8 mouse cellular contexts compared by ENCODE assay signal in the genomic region with DNA sequence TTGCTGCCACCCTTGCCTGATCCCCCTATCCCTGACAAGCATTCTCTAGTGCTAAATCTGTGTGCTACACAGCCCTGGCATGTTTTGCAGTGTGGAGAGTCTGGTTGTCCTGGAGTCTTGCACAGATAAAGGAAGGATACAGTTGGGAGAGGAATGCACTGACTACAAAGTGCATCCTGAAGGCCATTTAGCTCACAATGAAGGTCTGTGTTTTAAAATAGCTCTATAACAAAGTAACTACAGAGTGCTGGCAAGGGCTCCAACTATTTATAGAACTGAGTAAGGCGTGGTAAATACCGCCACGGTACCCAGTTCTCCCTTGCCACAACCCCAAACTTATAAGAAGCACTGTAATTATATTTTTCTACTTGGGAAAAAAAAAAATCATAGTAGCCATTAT.
DNase-seq lines count a peak whose midpoint lies in the region; ATAC-seq and TF ChIP-seq lines count a peak whose summit lies in the region.
"Had no signal": no experiment of that assay in that cellular context is flagged by ENCODE, and none has a peak within 500 bp of the region (broad histone marks: within the 10 kb centered on the region; RNA-seq: fewer than 3 reads in every experiment).

No protein-coding gene starts in this region.

- peaks cover 41% of the 10 kb centered on the region for H3K36me3 ChIP-seq in heart, adult 2 months (ENCODE audit: control insufficient read depth, insufficient read depth, low read length)
- no peaks in the 10 kb centered on the region for H3K36me3 ChIP-seq in macrophage (ENCODE audit: inconsistent target)
- no peaks in the 10 kb centered on the region for H3K36me3 ChIP-seq in liver, embryonic 11.5 days (ENCODE audit: control insufficient read depth, insufficient read depth, low read length)

- peak overlapping the region; percentile 56 for H3K9ac ChIP-seq in heart, adult 2 months (ENCODE audit: low read depth, low read length)
- no peak overlapping the region for H3K9ac ChIP-seq in liver, embryonic 11.5 days (ENCODE audit: low read depth, low read length)

- 0 out of 2 replicates have a peak, but pooled peaks have one; percentile 34 for TF ChIP-seq EP300 in heart, adult 2 months (IDR thresholded peaks at IDR 0.05; ENCODE audit: insufficient read depth, low read depth, low read length)

- H3K4me2 ChIP-seq in liver, embryonic 11.5 days: no peak overlapping the region

- TF ChIP-seq POLR2A in heart, adult 2 months (IDR thresholded peaks at IDR 0.05; ENCODE audit: insufficient read depth, low read depth, low read length): 0 out of 2 replicates have a peak, but pooled peaks have one; percentile 27

- peak overlapping the region; percentile 66 for H3K27ac ChIP-seq in layer of hippocampus, adult 2 months
- peak overlapping the region; percentile 80 for H3K27ac ChIP-seq in heart, adult 2 months
- H3K27ac ChIP-seq in macrophage: peak overlapping the region; percentile 34
- H3K27ac ChIP-seq in liver, embryonic 11.5 days (ENCODE audit: low read depth, low read length): no peak overlapping the region

- peaks cover 1% of the 10 kb centered on the region for H3K79me2 ChIP-seq in heart, adult 2 months (replicated peaks; ENCODE audit: control insufficient read depth, insufficient read depth, low read length)
- H3K79me2 ChIP-seq in macrophage (ENCODE audit: inconsistent target): peaks cover 93% of the 10 kb centered on the region

- DNase-seq in layer of hippocampus, adult 2 months (ENCODE audit: low spot score in 2 of 2): no peak
- no peak for DNase-seq in layer of hippocampus, adult 9-11 months
- peak; percentile 15 for DNase-seq in adrenal gland, postnatal 10 days
- peak in 1 of 2 experiments; percentile 46 for DNase-seq in heart, adult 2 months
- no peak for DNase-seq in liver, embryonic 11.5 days (ENCODE audit: low spot score)
- no peak for DNase-seq in thymus, postnatal 4 days

- no peak for ATAC-seq in liver, embryonic 11.5 days (replicated peaks; ENCODE audit: low FRiP score)

- no peak overlapping the region for H3K4me3 ChIP-seq in layer of hippocampus, adult 2 months
- H3K4me3 ChIP-seq in heart, adult 2 months: peak overlapping the region; percentile 20
- H3K4me3 ChIP-seq in macrophage (ENCODE audit: inconsistent target): no peak overlapping the region
- no peak overlapping the region for H3K4me3 ChIP-seq in liver, embryonic 11.5 days (ENCODE audit: low read depth, low read length)
- H3K4me3 ChIP-seq: erythroblast, embryonic 14.5 days had no signal

- no peaks in the 10 kb centered on the region for H3K9me3 ChIP-seq in liver, embryonic 11.5 days (ENCODE audit: control insufficient read depth, low read length)

- H3K27me3 ChIP-seq in heart, adult 2 months (ENCODE audit: control insufficient read depth, insufficient read depth, low read length): no peaks in the 10 kb centered on the region
- H3K27me3 ChIP-seq in liver, embryonic 11.5 days (replicated peaks; ENCODE audit: control insufficient read depth, insufficient read depth, low read length): no peaks in the 10 kb centered on the region

- peaks cover 20% of the 10 kb centered on the region for H3K4me1 ChIP-seq in heart, adult 2 months (ENCODE audit: control insufficient read depth, insufficient read depth, low read length)
- H3K4me1 ChIP-seq in liver, embryonic 11.5 days (replicated peaks; ENCODE audit: control insufficient read depth, insufficient read depth, low read length): peaks cover 23% of the 10 kb centered on the region

- 6% methylated on average over 3 of the region's 3 CpGs for WGBS in heart, adult 2 months
- 6% methylated on average over 3 of the region's 3 CpGs for WGBS in macrophage (ENCODE audit: missing documents)
- 54% methylated on average over 3 of the region's 3 CpGs for WGBS in liver, embryonic 11.5 days

- no peak for TF ChIP-seq CTCF in layer of hippocampus, adult 2 months (conservative IDR thresholded peaks at IDR 0.05)
- TF ChIP-seq CTCF in heart, adult 2 months (IDR thresholded peaks at IDR 0.05): no peak

- intact Hi-C loops in heart, adult 2 months (cut with DNase I): no loop called here
